Mouse (Mus musculus): ENCODE results near the gene 4930432K21Rik.

- TF ChIP-seq E2F4 (IDR thresholded peaks at IDR 0.05; ENCODE audit: insufficient read depth) (no peak), MYOG (IDR thresholded peaks at IDR 0.05; ENCODE audit: control insufficient read depth in 1 of 3, insufficient read depth in 1 of 3, insufficient read length in 2 of 3, low read depth in 2 of 3) (no peak), POLR2A (IDR thresholded peaks at IDR 0.05; ENCODE audit: insufficient read length, low read depth) (no peak), CEBPB (IDR thresholded peaks at IDR 0.05; ENCODE audit: insufficient read depth, poor library complexity, severe bottlenecking) (no peak), USF1 (IDR thresholded peaks at IDR 0.05; ENCODE audit: low read depth) (no peak), MYOD1 (IDR thresholded peaks at IDR 0.05; ENCODE audit: control insufficient read depth in 1 of 3, insufficient read length in 2 of 3, low read depth in 2 of 3) (no peak), TCF12 (IDR thresholded peaks at IDR 0.05; ENCODE audit: insufficient read depth, poor library complexity, severe bottlenecking) (no peak), TCF3 (IDR thresholded peaks at IDR 0.05; ENCODE audit: insufficient read length, low read depth) (no peak), MAX (IDR thresholded peaks at IDR 0.05; ENCODE audit: low read depth) (no peak), POLR2AphosphoS2 (IDR thresholded peaks at IDR 0.05; ENCODE audit: insufficient read length, low read depth) (no peak), SRF (IDR thresholded peaks at IDR 0.05; ENCODE audit: control insufficient read depth, insufficient read length, low read depth) (no peak), REST (IDR thresholded peaks at IDR 0.05; ENCODE audit: insufficient read depth, insufficient read length) (no peak)
Observed at GRCm38 (mm10) chr8:84128277-84128676, 19.5 kb upstream of the 4930432K21Rik start.
